Mouse (Mus musculus) midbrain, postnatal 0 days (tissue): ENCODE measurements at regions not wholly inside any gene's neighbourhood (a gene's known extent, or its start where the extent isn't known, plus 50 kb on each side); places are given as distances from the start of the nearest gene placed in this dataset.

Experiments used
- ATAC-seq: fragments of 200-750 bp; cut with Nextera tagmentation; 2 replicates; pipeline ENCODE4 v1.8.0; 2017; ENCODE audit warnings: moderate number of reproducible peaks, mild to moderate bottlenecking, moderate TSS enrichment, moderate library complexity; ENCODE audit not compliant: low FRiP score
- DNase-seq: peaks from one replicate; pipeline ENCODE4 v3.0.0-alpha.2; 2015; ENCODE audit warnings: low spot score
- H3K27ac ChIP-seq: fragments of 300-500 bp; sonication (generic); 2 replicates; pipeline ENCODE4 v1.5.1; 2014; ENCODE audit warnings: low read depth, mild to moderate bottlenecking, low read length, mixed read lengths
- H3K27me3 ChIP-seq: fragments of 300-500 bp; sonication (generic); 2 replicates; pipeline ENCODE4 v1.6.1; 2014; ENCODE audit warnings: low read length, control low read depth, mixed read lengths; ENCODE audit not compliant: insufficient read depth
- H3K36me3 ChIP-seq: fragments of 300-500 bp; sonication (generic); 2 replicates; pipeline ENCODE4 v1.6.1; 2014; ENCODE audit warnings: low read length, control low read depth, mixed read lengths; ENCODE audit not compliant: insufficient read depth
- H3K4me1 ChIP-seq: fragments of 300-500 bp; sonication (generic); 2 replicates; pipeline ENCODE4 v1.6.1; 2014; ENCODE audit warnings: mild to moderate bottlenecking, control low read depth, antibody characterized with exemption, low read length, mixed read lengths; ENCODE audit not compliant: insufficient read depth
- H3K4me2 ChIP-seq: fragments of 300-500 bp; sonication (generic); 2 replicates; pipeline ENCODE4 v1.6.1; 2014; ENCODE audit warnings: low read depth, mild to moderate bottlenecking, low read length, mixed read lengths; ENCODE audit not compliant: poor library complexity, severe bottlenecking
- H3K4me3 ChIP-seq: fragments of 300-500 bp; sonication (generic); 2 replicates; pipeline ENCODE4 v1.5.1; 2014; ENCODE audit warnings: low read depth, mild to moderate bottlenecking, low read length, moderate library complexity
- H3K9ac ChIP-seq: fragments of 300-500 bp; sonication (generic); replicated peaks from 2 replicates; pipeline ENCODE4 v1.6.1; 2014; ENCODE audit warnings: mild to moderate bottlenecking, low read length, moderate library complexity, mixed read lengths; ENCODE audit not compliant: poor library complexity, severe bottlenecking
- H3K9me3 ChIP-seq: fragments of 300-500 bp; sonication (generic); 2 replicates; pipeline ENCODE4 v1.6.1; 2016; ENCODE audit warnings: low read length, control low read depth
- CTCF ChIP-seq: IDR thresholded peaks from 2 replicates; pipeline ENCODE4 v1.5.1; 2016; ENCODE audit warnings: antibody characterized with exemption, mild to moderate bottlenecking
- WGBS: fragments of 180-500 bp; shearing (Covaris S2); extraction: QIAGEN DNeasy Blood & Tissue Kit; methylation state at CpG from one replicate; pipeline ENCODE4 v1.1.7; 2014; 5-methylcytosine and 5-hydroxymethylcytosine counted together

DNA sequence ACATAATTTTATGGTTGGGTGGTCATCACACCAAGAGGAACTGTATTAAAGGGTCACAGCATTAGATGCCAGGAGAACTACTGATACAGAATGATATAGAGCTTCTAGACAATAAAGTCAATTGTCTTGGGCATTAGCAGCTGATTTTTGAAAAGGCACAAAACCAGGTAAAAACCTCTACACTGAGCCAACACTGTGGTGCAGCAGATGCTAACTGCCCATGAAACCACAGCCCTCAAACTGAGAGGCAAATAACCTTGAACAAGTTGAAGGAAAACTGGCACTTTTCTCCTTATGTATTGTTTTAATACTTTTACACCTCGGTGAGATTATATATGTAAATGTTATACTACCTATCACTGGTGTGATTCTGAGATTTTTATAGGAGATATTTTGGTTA lies 195.9 kb upstream of the Vegfc start:
- H3K27me3 ChIP-seq: no peaks in the 10 kb centered on the region
- DNase-seq (peak; percentile 4), ATAC-seq (no peak)
- no peak overlapping the region for H3K27ac ChIP-seq
- H3K9me3 ChIP-seq: no peaks in the 10 kb centered on the region
- H3K9ac ChIP-seq: no peak overlapping the region
- no peak for TF ChIP-seq CTCF
- H3K4me3 ChIP-seq: no peak overlapping the region
- no peak overlapping the region for H3K4me2 ChIP-seq
- H3K36me3 ChIP-seq: no peaks in the 10 kb centered on the region
- no peaks in the 10 kb centered on the region for H3K4me1 ChIP-seq
- 76% methylated on average over 1 of the region's 1 CpGs for WGBS

- TF ChIP-seq CTCF: no peak
- Histone ChIP-seq H3K9ac (no peak overlapping the region), H3K4me3 (no peak overlapping the region), H3K27me3 (no peaks in the 10 kb centered on the region), H3K4me1 (no peaks in the 10 kb centered on the region), H3K9me3 (no peaks in the 10 kb centered on the region), H3K27ac (no peak overlapping the region), H3K4me2 (no peak overlapping the region), H3K36me3 (no peaks in the 10 kb centered on the region)
- DNase-seq (no peak), ATAC-seq (no peak)
- WGBS: 87% methylated on average over 4 of the region's 4 CpGs
These were observed 185.1 kb upstream of the Vegfc start for GRCm38 (mm10) chr8:53892205-53892710.

DNA sequence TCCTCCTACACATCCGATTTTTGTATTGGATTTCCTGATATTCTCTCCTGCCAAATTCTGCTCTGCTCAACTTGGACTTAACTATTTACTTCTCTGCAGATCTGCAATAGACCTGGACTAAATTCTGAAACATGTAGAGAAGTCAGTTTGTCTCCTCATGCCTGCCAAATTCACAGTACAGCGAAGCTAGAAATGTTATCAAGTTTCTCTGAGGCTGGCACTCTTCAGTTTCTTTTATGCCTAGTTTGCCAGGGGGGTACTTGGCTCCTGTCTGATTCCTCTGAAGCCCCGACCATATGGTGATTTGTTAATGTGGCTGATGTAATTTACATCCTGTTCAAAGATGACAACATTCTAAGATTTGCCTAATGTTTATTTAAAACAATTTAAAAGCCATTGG lies 184.6 kb upstream of the Vegfc start:
- ATAC-seq (no peak), DNase-seq (peak; percentile 54)
- Histone ChIP-seq H3K9ac (no peak overlapping the region), H3K4me1 (no peaks in the 10 kb centered on the region), H3K9me3 (no peaks in the 10 kb centered on the region), H3K4me2 (no peak overlapping the region), H3K27ac (no peak overlapping the region), H3K4me3 (no peak overlapping the region), H3K36me3 (no peaks in the 10 kb centered on the region), H3K27me3 (no peaks in the 10 kb centered on the region)
- WGBS: 71% methylated on average over 3 of the region's 3 CpGs
- TF ChIP-seq CTCF: no peak

- DNase-seq (no peak), ATAC-seq (no peak)
- no peak overlapping the region for H3K27ac ChIP-seq
- H3K36me3 ChIP-seq: no peaks in the 10 kb centered on the region
- 80% methylated on average over 4 of the region's 4 CpGs for WGBS
- no peaks in the 10 kb centered on the region for H3K9me3 ChIP-seq
- H3K27me3 ChIP-seq: no peaks in the 10 kb centered on the region
- no peak overlapping the region for H3K4me3 ChIP-seq
- no peak overlapping the region for H3K4me2 ChIP-seq
- H3K4me1 ChIP-seq: no peaks in the 10 kb centered on the region
- no peak overlapping the region for H3K9ac ChIP-seq
- no peak for TF ChIP-seq CTCF
These were observed 155.1 kb upstream of the Vegfc start for GRCm38 (mm10) chr8:53922343-53922742.

DNA sequence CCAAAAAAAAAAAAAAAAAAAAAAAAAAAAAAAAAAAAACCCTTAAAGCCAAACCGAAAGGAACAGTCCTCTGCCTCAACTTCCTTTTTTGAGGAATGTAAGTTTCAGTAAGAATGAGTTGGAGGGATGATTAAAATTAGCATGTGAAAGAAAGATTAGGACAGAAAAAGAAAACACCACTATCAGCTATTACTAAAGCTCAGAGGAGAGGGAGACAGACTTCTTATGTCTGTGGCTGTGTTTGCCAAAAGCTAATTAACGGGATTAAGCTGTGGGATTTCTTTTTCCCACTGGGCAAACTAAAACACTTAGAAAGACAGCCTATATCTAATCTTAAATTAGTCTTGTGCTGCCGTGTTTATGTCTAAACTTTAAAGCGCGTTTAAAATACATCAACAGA lies 146.7 kb upstream of the Vegfc start:
- WGBS: 19% methylated on average over 5 of the region's 5 CpGs
- Histone ChIP-seq H3K36me3 (no peaks in the 10 kb centered on the region), H3K4me3 (no peak overlapping the region), H3K4me2 (no peak overlapping the region), H3K27ac (no peak overlapping the region), H3K9ac (no peak overlapping the region), H3K4me1 (no peaks in the 10 kb centered on the region), H3K27me3 (no peaks in the 10 kb centered on the region), H3K9me3 (no peaks in the 10 kb centered on the region)
- ATAC-seq (no peak), DNase-seq (no peak)
- TF ChIP-seq CTCF: no peak

DNA sequence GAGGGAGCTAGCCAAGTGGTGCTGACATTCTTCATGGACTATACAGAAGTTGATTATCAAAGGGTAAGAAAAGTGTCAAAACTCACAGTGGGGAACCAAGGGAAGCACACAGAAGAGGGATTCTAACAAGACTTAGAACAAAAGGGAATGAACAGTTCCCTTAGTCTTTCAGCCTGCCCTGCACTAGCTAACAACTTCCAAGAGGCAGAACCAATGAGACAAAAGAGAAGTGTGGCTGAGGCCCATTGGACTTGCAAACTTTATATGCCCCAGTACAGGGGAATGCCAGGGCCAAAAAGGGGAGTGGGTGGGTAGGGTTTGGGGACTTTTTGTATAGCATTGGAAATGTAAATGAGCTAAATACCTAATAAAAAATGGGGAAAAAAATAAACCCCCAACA lies 139.0 kb upstream of the Vegfc start:
- TF ChIP-seq CTCF: no peak
- Histone ChIP-seq H3K9me3 (no peaks in the 10 kb centered on the region), H3K9ac (no peak overlapping the region), H3K36me3 (no peaks in the 10 kb centered on the region), H3K4me1 (no peaks in the 10 kb centered on the region), H3K27me3 (no peaks in the 10 kb centered on the region), H3K27ac (no peak overlapping the region), H3K4me2 (no peak overlapping the region), H3K4me3 (no peak overlapping the region)
- DNase-seq: no peak
- no peak for ATAC-seq

DNA sequence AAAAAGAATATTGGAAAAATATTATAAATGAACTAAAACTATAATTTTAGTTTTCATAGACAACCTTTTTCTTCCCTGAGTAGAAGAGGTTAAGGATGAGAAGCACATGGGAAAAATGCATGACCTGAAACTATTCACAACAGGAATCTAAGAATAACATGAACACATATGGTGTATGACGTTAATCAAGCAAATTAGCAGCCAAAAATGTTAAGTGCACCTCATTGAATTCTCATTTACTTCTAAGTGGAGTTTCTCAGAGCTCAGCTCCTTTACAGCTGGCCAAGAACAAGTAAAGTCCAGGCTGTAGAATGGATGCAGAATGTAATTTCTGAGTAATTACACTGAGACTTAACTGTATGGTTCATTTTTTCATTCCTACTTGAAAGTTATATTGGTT lies 137.9 kb upstream of the Vegfc start:
- no peak overlapping the region for H3K4me3 ChIP-seq
- no peak for TF ChIP-seq CTCF
- no peaks in the 10 kb centered on the region for H3K4me1 ChIP-seq
- no peak overlapping the region for H3K9ac ChIP-seq
- no peak for DNase-seq
- no peaks in the 10 kb centered on the region for H3K36me3 ChIP-seq
- no peaks in the 10 kb centered on the region for H3K27me3 ChIP-seq
- no peaks in the 10 kb centered on the region for H3K9me3 ChIP-seq
- WGBS: 76% methylated on average over 1 of the region's 1 CpGs
- no peak overlapping the region for H3K27ac ChIP-seq
- no peak for ATAC-seq
- H3K4me2 ChIP-seq: no peak overlapping the region
